Mouse (Mus musculus): ENCODE results near the gene Nkx2-5.

Gene Nkx2-5

DNA sequence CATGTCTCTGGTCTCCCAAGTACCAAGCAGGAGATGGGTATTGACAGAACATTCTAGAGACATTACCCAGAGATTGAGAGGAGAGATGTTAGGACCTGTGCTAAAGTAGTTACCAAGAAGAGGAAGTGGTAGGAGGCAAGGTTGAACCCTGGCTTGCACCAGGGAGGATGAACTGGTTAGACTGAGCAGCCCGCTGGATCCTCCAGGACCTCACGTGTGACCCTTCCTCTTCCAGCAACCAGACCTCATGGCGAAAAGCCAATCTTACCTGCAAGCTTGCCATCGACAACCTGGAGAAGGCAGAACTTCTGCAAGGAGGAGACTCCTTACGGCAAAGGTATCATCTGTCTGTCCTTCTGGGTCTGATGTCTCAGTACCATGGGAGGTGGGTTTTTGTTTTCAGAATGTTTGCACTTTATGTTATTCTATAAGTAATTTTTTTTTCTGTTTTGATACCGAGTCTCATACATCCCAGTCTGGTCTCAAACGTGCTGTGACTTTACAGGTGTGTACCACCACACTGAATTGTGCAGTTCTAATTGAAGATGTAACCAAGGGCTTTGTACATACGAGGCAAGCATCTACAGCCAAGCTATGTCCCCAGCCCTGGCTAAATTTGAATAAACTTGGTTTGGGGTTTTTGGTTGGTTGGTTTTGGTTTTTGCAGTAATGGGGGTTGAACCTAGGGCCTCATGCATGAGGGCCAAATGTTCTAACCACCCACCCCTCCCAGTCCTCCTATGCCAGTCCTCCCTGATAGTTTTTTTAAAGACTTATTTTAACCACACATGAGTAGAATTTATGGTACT lies 55.1 kb downstream of the Nkx2-5 start:
- DNase-seq (ENCODE audit: low read depth, low spot score), result no peak

DNA sequence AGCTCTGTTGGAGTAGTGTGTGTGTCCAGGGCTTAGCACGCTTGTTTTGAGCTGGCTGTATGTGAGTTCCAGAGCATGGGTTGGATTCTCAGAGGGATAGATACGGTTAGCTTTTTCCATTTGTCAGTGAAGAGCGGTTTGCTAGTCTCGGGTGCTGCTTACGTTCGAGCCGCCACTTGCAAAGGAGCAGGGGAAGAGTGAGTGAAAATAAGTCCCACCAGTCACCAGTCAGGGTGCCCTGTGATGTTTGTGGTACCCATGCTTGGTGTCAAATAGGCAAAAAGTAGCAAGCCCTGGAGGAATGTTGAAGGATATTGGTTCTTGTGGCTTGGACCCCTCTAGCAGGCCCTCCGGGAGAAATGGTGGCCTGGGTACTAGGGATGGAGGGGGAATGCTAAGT lies 55.8 kb downstream of the Nkx2-5 start:
- no peak for DNase-seq (ENCODE audit: low read depth, low spot score)
